Mouse (Mus musculus) liver, postnatal 0 days (tissue): Measurements from ENCODE around the gene Lclat1. TPM values are rescaled to one million over a fixed set of nuclear protein-coding genes. Genes with fewer than 3 reads are reported as not detected.

Source experiments
- ATAC-seq: fragments of 200-750 bp; cut with Nextera tagmentation; 2 replicates; pipeline ENCODE4 v1.8.0; 2017; ENCODE audit warnings: mild to moderate bottlenecking, moderate library complexity
- DNase-seq: peaks from one replicate; pipeline ENCODE4 v3.0.0-alpha.2; 2016
- H3K27ac ChIP-seq: fragments of 300-500 bp; sonication (generic); 2 replicates; pipeline ENCODE4 v1.5.1; 2014; ENCODE audit warnings: antibody characterized with exemption, moderate library complexity, mild to moderate bottlenecking, low read depth
- H3K27me3 ChIP-seq: fragments of 300-500 bp; sonication (generic); 2 replicates; pipeline ENCODE4 v1.6.1; 2014; ENCODE audit warnings: low read length, control low read depth, mixed read lengths; ENCODE audit not compliant: insufficient read depth
- H3K36me3 ChIP-seq: fragments of 300-500 bp; sonication (generic); replicated peaks from 2 replicates; pipeline ENCODE4 v1.6.1; 2014; ENCODE audit warnings: mild to moderate bottlenecking, control low read depth, low read length, moderate library complexity, mixed read lengths; ENCODE audit not compliant: insufficient read depth
- H3K4me1 ChIP-seq: fragments of 300-500 bp; sonication (generic); 2 replicates; pipeline ENCODE4 v1.6.1; 2014; ENCODE audit warnings: antibody characterized with exemption, mild to moderate bottlenecking, control low read depth; ENCODE audit not compliant: insufficient read depth
- H3K4me2 ChIP-seq: fragments of 300-500 bp; sonication (generic); 2 replicates; pipeline ENCODE4 v1.6.1; 2014; ENCODE audit warnings: low read depth, mild to moderate bottlenecking, low read length, moderate library complexity, mixed read lengths
- H3K4me3 ChIP-seq: fragments of 300-500 bp; sonication (generic); 2 replicates; pipeline ENCODE4 v1.5.1; 2014; ENCODE audit warnings: low read depth, low read length
- H3K9ac ChIP-seq: fragments of 300-500 bp; sonication (generic); replicated peaks from 2 replicates; pipeline ENCODE4 v1.6.1; 2014; ENCODE audit warnings: mild to moderate bottlenecking, moderate library complexity
- H3K9me3 ChIP-seq: fragments of 300-500 bp; sonication (generic); 2 replicates; pipeline ENCODE4 v1.6.1; 2016; ENCODE audit warnings: mild to moderate bottlenecking, control low read depth, low read length, mixed read lengths
- CTCF ChIP-seq: sonication (generic); IDR thresholded peaks from 2 replicates; pipeline ENCODE4 v1.5.1; 2016; ENCODE audit warnings: antibody characterized with exemption, low read depth
- EP300 ChIP-seq: IDR thresholded peaks from 2 replicates; pipeline ENCODE4 v1.6.1; 2016; ENCODE audit warnings: antibody characterized with exemption, low read depth, mild to moderate bottlenecking
- WGBS: fragments of 180-500 bp; shearing (Covaris S2); extraction: QIAGEN DNeasy Blood & Tissue Kit; methylation state at CpG from one replicate; pipeline ENCODE4 v1.1.7; 2014; ENCODE audit not compliant: insufficient replicate concordance; 5-methylcytosine and 5-hydroxymethylcytosine counted together
- polyA plus RNA-seq: library from polyadenylated mRNA; unstranded; fragments of >200 nt; fragmentation: Nextera tagmentation; extraction: Ambion mirVana; gene quantifications from 2 replicates; pipeline ENCODE4 v1.2.1, GENCODE M21; 2015

Lclat1 gene
- polyA plus RNA-seq, 1 experiment from 2014 or later, result 2.5 TPM

- no peak overlapping the region for H3K4me3 ChIP-seq
- WGBS, result 26% methylated on average over 13 of the region's 13 CpGs
- no peak for TF ChIP-seq CTCF
- TF ChIP-seq EP300, result no peak
- no peak overlapping the region for H3K9ac ChIP-seq
- H3K27me3 ChIP-seq, result no peaks in the 10 kb centered on the region
- no peaks in the 10 kb centered on the region for H3K9me3 ChIP-seq
- ATAC-seq (no peak), DNase-seq (no peak)
- H3K36me3 ChIP-seq, result no peaks in the 10 kb centered on the region
- no peaks in the 10 kb centered on the region for H3K4me1 ChIP-seq
- no peak overlapping the region for H3K4me2 ChIP-seq
- no peak overlapping the region for H3K27ac ChIP-seq
These were observed 20.5 kb upstream of the Lclat1 start for GRCm38 (mm10) chr17:73087045-73087910.

GRCm38 (mm10) chr17:73091368-73091767 lies 16.4 kb upstream of the Lclat1 start:
- DNase-seq (no peak), ATAC-seq (no peak)
- Histone ChIP-seq H3K4me3 (no peak overlapping the region), H3K4me1 (no peaks in the 10 kb centered on the region), H3K27ac (no peak overlapping the region), H3K36me3 (no peaks in the 10 kb centered on the region), H3K27me3 (no peaks in the 10 kb centered on the region), H3K9ac (no peak overlapping the region), H3K9me3 (no peaks in the 10 kb centered on the region), H3K4me2 (no peak overlapping the region)
- no peak for TF ChIP-seq EP300
- no peak for TF ChIP-seq CTCF
- 78% methylated on average over 8 of the region's 8 CpGs for WGBS

GRCm38 (mm10) chr17:73092103-73093097 lies 15.4 kb upstream of the Lclat1 start:
- no peak overlapping the region for H3K9ac ChIP-seq
- H3K4me3 ChIP-seq, result no peak overlapping the region
- DNase-seq (no peak), ATAC-seq (no peak)
- no peak for TF ChIP-seq EP300
- no peak for TF ChIP-seq CTCF
- 77% methylated on average over 12 of the region's 12 CpGs for WGBS
- H3K27me3 ChIP-seq, result no peaks in the 10 kb centered on the region
- H3K4me2 ChIP-seq, result no peak overlapping the region
- H3K9me3 ChIP-seq, result no peaks in the 10 kb centered on the region
- H3K4me1 ChIP-seq, result no peaks in the 10 kb centered on the region
- H3K36me3 ChIP-seq, result no peaks in the 10 kb centered on the region
- no peak overlapping the region for H3K27ac ChIP-seq

- TF ChIP-seq CTCF, result no peak
- no peak for TF ChIP-seq EP300
- peak; percentile 33; the same call in 1 of the 2 replicates for ATAC-seq
- Histone ChIP-seq H3K4me1 (no peaks in the 10 kb centered on the region), H3K4me2 (no peak overlapping the region), H3K27me3 (no peaks in the 10 kb centered on the region), H3K27ac (no peak overlapping the region), H3K9ac (no peak overlapping the region), H3K9me3 (no peaks in the 10 kb centered on the region), H3K4me3 (no peak overlapping the region), H3K36me3 (no peaks in the 10 kb centered on the region)
- 36% methylated on average over 11 of the region's 11 CpGs for WGBS
- no peak for DNase-seq
These were observed 12.7 kb upstream of the Lclat1 start for GRCm38 (mm10) chr17:73095070-73095469.

- Histone ChIP-seq H3K4me3 (no peak overlapping the region), H3K27me3 (no peaks in the 10 kb centered on the region), H3K9ac (no peak overlapping the region), H3K36me3 (no peaks in the 10 kb centered on the region), H3K9me3 (no peaks in the 10 kb centered on the region), H3K27ac (no peak overlapping the region), H3K4me1 (no peaks in the 10 kb centered on the region), H3K4me2 (no peak overlapping the region)
- TF ChIP-seq EP300 (no peak), CTCF (no peak)
- DNase-seq (no peak), ATAC-seq (no peak)
- WGBS, result 82% methylated on average over 8 of the region's 8 CpGs
These were observed 12.2 kb upstream of the Lclat1 start for GRCm38 (mm10) chr17:73095585-73095984.

- DNase-seq (peak; percentile 74), ATAC-seq (no peak)
- TF ChIP-seq CTCF (peak; percentile 76), EP300 (no peak)
- Histone ChIP-seq H3K36me3 (no peaks in the 10 kb centered on the region), H3K27me3 (no peaks in the 10 kb centered on the region), H3K9me3 (no peaks in the 10 kb centered on the region), H3K4me3 (no peak overlapping the region), H3K4me2 (no peak overlapping the region), H3K27ac (no peak overlapping the region), H3K4me1 (no peaks in the 10 kb centered on the region), H3K9ac (no peak overlapping the region)
- 38% methylated on average over 5 of the region's 5 CpGs for WGBS
These were observed 11.3 kb upstream of the Lclat1 start for GRCm38 (mm10) chr17:73096484-73096883.
